Mouse (Mus musculus) spleen, adult 12 weeks (tissue): ENCODE data around the gene Uck1.
"Not testable (repeated sequence)": the region's sequence is repeated elsewhere in the genome, so short reads cannot be mapped to it uniquely, and the experiment has no call there.

Source experiments
- DNase-seq: peaks from one replicate; pipeline ENCODE4 v3.0.0; 2022; ENCODE audit warnings: low spot score

Gene Uck1

GRCm38 (mm10) chr2:32259657-32260417 lies at the start of gene Uck1:
TSS of gene Uck1 (minus strand) at chr2:32260159.
- DNase-seq, result peak; percentile 85

- no peak for DNase-seq
Measured at GRCm38 (mm10) chr2:32308870-32309568, 49.1 kb upstream of the Uck1 start.

GRCm38 (mm10) chr2:32307941-32308760 lies 48.2 kb upstream of the Uck1 start:
- peak; percentile 40 for DNase-seq

GRCm38 (mm10) chr2:32307247-32307798 lies 47.4 kb upstream of the Uck1 start:
- DNase-seq, result no peak

- no peak for DNase-seq
Measured at GRCm38 (mm10) chr2:32306176-32306575, 46.2 kb upstream of the Uck1 start.

- DNase-seq, result no peak
Measured at GRCm38 (mm10) chr2:32305668-32306067, 45.7 kb upstream of the Uck1 start.

GRCm38 (mm10) chr2:32304145-32304832 lies 44.3 kb upstream of the Uck1 start:
- DNase-seq, result no peak

- DNase-seq, result no peak
Measured at GRCm38 (mm10) chr2:32302952-32303351, 43.0 kb upstream of the Uck1 start.

- no peak for DNase-seq
Measured at GRCm38 (mm10) chr2:32299469-32299868, 39.5 kb upstream of the Uck1 start.

- not testable (repeated sequence) for DNase-seq
Measured at GRCm38 (mm10) chr2:32295842-32296241, 35.9 kb upstream of the Uck1 start.

GRCm38 (mm10) chr2:32295285-32295684 lies 35.3 kb upstream of the Uck1 start:
- DNase-seq, result no peak

GRCm38 (mm10) chr2:32294348-32294747 lies 34.4 kb upstream of the Uck1 start:
- DNase-seq, result no peak

- DNase-seq, result no peak
Measured at GRCm38 (mm10) chr2:32289578-32289977, 29.6 kb upstream of the Uck1 start.

- DNase-seq, result no peak
Measured at GRCm38 (mm10) chr2:32288371-32288931, 28.5 kb upstream of the Uck1 start.

GRCm38 (mm10) chr2:32287923-32288367 lies 28.0 kb upstream of the Uck1 start, which contains the start of gene Swi5:
TSS of gene Swi5 (minus strand) at chr2:32288075.
- peak; percentile 92 for DNase-seq

GRCm38 (mm10) chr2:32287334-32287840 lies 27.4 kb upstream of the Uck1 start, which contains the start of gene Golga2:
TSS of gene Golga2 (plus strand) at chr2:32287384.
- peak; percentile 42 for DNase-seq

- no peak for DNase-seq
Measured at GRCm38 (mm10) chr2:32283986-32284385, 24.0 kb upstream of the Uck1 start.

GRCm38 (mm10) chr2:32282727-32283126 lies 22.8 kb upstream of the Uck1 start:
- peak; percentile 32 for DNase-seq

- DNase-seq, result no peak
Measured at GRCm38 (mm10) chr2:32282289-32282688, 22.3 kb upstream of the Uck1 start.

GRCm38 (mm10) chr2:32275823-32276222 lies 15.9 kb upstream of the Uck1 start:
- no peak for DNase-seq

GRCm38 (mm10) chr2:32260635-32261034 lies 676 bp upstream of the Uck1 start:
- DNase-seq, result peak; percentile 66
